Mouse (Mus musculus) embryonic fibroblast, embryonic 13.5 days (primary cell): ENCODE data around the gene Zp3r. TPM values are rescaled to one million over a fixed set of nuclear protein-coding genes. Genes with fewer than 3 reads are reported as not detected.

Source experiments
- H3K27ac ChIP-seq: 2 replicates; pipeline ENCODE4 v1.5.1; 2012; ENCODE audit warnings: low read length, control low read depth, inconsistent platforms; ENCODE audit not compliant: insufficient read depth
- H3K4me1 ChIP-seq: 2 replicates; pipeline ENCODE4 v1.6.1; 2011; ENCODE audit warnings: low read length; ENCODE audit not compliant: control insufficient read depth, insufficient read depth
- H3K4me3 ChIP-seq: 2 replicates; pipeline ENCODE4 v1.5.1; 2011; ENCODE audit warnings: mild to moderate bottlenecking, control low read depth, low read length; ENCODE audit not compliant: insufficient read depth
- CTCF ChIP-seq: IDR thresholded peaks from 2 replicates; pipeline ENCODE4 v1.5.1; 2011; ENCODE audit warnings: mild to moderate bottlenecking, control low read depth, low read length, moderate library complexity, borderline replicate concordance; ENCODE audit not compliant: insufficient read depth
- POLR2A ChIP-seq: IDR thresholded peaks from 2 replicates; pipeline ENCODE4 v1.6.1; 2011; ENCODE audit warnings: low read depth, mild to moderate bottlenecking, control low read depth, low read length, moderate library complexity
- polyA plus RNA-seq: library from polyadenylated mRNA; stranded (reverse); fragments of >200 nt; gene quantifications from 2 replicates; pipeline ENCODE4 v1.2.4, GENCODE M21; 2011; ENCODE audit warnings: low read depth; ENCODE audit not compliant: missing spikeins, insufficient read length

Gene Zp3r
- polyA plus RNA-seq, 1 experiment: not detected

DNA sequence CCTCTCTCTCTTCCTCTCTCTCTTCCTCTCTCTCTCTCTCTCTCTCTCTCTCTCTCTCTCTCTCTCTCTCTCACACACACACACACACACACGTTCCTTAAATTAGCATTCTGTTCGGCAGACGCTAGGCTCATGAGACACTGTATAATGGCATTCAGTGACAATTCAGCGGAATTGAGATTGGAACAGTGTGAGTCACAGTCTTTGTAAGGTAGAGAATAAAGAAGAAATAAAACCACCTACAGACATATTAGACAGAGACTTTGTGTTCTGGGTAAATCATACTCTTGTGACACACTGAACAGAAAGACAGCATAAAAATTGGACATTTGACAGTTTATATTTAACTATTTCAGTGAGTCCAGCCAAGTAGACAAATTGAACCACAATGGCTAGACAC is 53.0 kb downstream of the Zp3r start:
- Histone ChIP-seq H3K4me1 (no peaks in the 10 kb centered on the region), H3K27ac (no peak overlapping the region), H3K4me3 (no peak overlapping the region)
- no peak for TF ChIP-seq POLR2A
- TF ChIP-seq CTCF: no peak

DNA sequence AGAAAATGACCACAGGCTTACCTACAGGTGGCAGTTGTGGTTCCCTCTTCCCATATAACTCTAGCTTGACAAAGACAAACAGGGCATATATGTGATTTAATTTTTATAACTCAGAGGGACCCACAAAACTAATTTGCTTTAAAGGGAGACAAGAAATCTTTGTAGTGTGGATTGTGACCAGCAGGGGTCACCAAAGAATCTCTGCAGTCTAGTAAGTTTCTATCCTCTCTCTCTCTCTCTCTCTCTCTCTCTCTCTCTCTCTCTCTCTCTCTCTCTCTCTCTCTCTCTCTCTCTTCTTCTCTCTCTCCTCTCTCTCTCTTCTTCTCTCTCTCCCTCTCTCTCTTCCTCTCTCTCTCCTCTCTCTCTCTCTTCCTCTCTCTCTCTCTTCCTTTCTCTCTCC is 53.5 kb downstream of the Zp3r start:
- H3K27ac ChIP-seq: no peak overlapping the region
- TF ChIP-seq CTCF (no peak), POLR2A (no peak)
- no peaks in the 10 kb centered on the region for H3K4me1 ChIP-seq
- H3K4me3 ChIP-seq: no peak overlapping the region

DNA sequence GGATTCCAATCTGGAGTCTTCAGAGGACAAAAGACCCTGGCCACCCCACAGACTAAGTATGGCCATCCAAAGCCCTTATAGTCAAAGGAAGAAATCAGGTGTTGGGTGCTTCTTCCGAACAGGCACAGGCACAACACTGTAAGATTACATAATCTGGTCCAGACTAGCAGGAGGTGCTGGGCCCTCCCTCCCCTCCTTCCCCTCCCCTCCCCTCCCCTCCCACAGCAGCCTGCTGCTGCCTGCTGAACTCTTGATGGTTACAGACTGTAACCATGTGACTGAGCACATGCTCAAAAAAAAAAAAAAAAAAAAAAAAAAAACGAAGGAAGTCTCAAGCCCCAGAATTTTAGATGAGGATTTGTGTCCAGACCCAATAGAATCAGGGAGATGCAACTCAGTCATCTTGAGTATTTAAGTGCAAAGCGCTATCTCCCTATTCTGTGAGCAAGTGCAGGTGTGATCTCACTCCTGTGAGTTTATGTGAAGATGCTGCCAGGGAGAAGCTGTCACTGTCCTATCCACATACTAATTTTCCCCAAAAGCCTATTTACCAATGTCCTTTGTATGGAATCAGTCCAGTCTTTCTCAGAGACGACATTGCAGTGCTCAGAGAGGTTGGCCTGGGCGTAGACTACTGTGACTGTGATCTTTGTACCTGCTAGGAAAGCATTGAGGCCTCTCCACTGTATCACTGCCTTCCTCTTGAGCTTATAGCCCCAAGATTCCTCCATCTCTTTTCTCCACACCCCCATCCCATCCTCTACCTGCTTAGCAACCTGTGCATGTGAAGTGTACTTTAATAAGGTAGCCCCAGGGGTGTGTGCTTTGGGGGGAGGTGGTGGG is 77.8 kb downstream of the Zp3r start:
- TF ChIP-seq CTCF (no peak), POLR2A (no peak)
- no peak overlapping the region for H3K4me3 ChIP-seq
- H3K4me1 ChIP-seq: no peaks in the 10 kb centered on the region
- no peak overlapping the region for H3K27ac ChIP-seq

DNA sequence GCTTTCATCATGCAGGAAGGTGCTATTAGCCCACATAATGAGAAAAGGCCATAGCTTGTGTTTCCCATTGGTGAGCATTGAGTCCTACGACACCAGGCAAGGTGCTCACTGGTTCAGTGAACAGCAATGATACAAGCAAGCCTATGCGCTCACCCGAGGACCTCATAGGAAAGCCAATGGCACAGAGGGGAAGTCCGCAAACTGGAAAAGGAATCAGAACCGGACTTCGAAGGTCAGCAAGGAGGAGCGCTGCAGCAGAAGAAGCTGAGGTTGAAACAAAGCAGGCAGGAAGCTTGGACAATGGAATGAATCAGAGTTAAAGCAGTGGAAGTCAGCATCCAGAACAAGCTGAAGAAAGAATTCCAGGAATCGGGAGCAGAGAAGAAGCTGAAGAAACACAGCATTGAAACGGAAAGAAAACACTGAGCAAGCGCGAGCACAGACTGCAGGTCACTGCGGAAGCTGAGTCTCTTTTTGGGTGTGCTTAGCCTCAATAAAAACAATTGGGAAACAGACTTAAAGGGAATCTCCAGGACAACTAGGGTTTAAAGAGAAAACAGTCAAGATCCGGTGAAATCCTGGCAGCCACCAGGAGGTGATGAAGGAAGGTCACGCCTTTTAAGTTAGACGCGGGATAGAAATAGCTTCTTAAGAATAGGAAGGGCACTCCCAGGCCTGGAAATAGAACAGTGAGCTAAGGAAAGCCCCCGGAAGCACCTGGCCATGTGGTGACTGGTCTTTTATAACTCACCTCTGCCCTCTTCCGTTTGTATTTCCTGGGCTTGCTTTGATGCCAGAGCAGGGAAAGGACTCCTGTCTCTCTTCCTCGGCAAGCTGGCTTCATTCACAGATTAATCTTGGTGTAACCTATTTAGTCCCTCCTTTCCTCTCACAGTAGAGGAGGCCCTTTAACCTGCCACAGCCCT is 78.9 kb downstream of the Zp3r start:
- Histone ChIP-seq H3K4me1 (no peaks in the 10 kb centered on the region), H3K27ac (no peak overlapping the region), H3K4me3 (no peak overlapping the region)
- TF ChIP-seq CTCF: no peak
- TF ChIP-seq POLR2A: no peak

DNA sequence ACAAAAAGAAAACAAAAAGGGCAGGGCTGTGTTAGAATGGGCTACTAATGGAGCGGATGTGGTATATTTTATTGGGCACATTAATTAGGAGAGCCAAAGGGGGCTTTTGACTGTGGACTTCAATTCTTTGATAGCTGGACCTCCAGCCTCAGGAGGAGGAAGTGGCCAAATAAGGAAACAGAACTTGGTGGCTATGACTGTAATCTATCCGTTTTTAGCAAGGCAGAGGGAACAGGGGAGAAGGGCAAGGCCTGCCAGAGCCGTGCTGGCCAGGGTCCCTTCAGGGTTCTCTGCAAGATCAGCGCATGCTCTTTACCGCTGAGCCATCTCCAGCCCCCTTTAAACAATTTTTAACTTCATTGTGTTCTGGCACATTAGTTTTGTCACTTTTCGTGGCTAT is 79.7 kb downstream of the Zp3r start:
- H3K4me1 ChIP-seq: no peaks in the 10 kb centered on the region
- H3K4me3 ChIP-seq: no peak overlapping the region
- no peak overlapping the region for H3K27ac ChIP-seq
- TF ChIP-seq CTCF (no peak), POLR2A (no peak)

DNA sequence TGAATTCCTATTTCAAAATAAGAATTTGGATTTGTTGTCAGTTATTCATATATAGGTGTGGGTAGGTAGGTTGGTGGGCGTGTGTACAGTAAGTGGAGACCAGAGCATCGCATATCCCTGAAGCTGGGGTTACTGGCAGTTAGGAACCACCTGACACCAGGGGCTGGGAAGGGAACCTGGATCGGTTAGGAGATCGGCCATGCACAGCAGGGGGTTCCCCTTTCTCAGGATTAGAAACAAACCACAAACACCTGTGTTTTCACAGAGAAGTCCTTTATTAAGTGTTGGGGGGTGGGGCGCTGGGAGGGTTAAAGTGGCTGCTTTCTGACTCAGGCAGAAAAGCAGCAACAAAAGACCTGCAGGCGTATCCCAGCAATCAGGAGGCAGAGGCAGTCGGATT is 80.3 kb downstream of the Zp3r start:
- no peak for TF ChIP-seq CTCF
- no peak for TF ChIP-seq POLR2A
- Histone ChIP-seq H3K4me1 (no peaks in the 10 kb centered on the region), H3K27ac (no peak overlapping the region), H3K4me3 (no peak overlapping the region)

DNA sequence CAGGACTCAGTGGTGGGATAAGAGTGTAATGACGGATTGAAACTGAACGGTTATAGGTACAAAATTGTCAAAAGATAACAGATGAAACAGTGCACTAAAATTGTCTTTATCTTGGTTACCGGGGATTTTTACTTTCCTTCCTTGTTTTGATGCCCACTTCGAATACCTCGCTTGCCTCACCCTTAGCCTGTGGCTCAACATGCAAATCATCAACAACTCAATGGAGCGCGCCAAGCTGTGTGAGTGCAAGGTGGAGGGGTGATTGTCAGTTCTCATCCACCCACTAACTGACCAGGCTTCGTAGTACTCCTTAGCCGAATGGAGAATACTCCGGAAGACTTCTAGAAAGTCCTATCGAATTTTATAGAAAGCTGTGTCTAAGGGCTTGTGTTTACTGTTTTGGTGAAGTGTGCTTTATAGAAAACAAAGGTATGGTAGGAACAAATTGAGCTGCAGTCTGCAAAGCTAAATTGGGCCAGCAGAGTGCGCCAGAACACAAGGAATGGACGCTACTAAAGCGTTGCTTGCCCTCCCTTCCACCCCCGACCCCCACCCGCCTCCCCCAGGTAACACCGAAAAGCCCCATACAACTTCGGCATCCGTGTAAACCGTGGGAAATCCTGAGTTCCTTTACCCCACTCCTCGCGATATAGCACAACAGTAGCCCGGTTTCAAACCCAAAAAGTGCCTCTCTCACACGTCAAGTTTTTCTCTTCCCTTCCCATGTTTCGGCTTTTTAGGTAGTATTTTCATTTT is 81.6 kb downstream of the Zp3r start:
- TF ChIP-seq POLR2A (no peak), CTCF (peak; percentile 84; the same call in 1 of the 2 replicates)
- Histone ChIP-seq H3K27ac (no peak overlapping the region), H3K4me1 (no peaks in the 10 kb centered on the region), H3K4me3 (peak overlapping the region; percentile 39; the same call in 1 of the 2 replicates)

Other genes starting within 250 kb of the Zp3r start
- 0.47 TPM in 1 of 2 replicates, not detected in the other for gene Cd55b, start 206.6 kb downstream of the Zp3r start, polyA plus RNA-seq
- gene Cd55, start 166.9 kb downstream of the Zp3r start, polyA plus RNA-seq: 22.1 and 22.2 TPM in 2 replicates
- 0.73 TPM in 1 of 2 replicates, not detected in the other for gene C4bp, start 32.0 kb upstream of the Zp3r start, polyA plus RNA-seq
- not detected in 2 replicates for gene Gm29427, start 86.2 kb upstream of the Zp3r start, polyA plus RNA-seq
- gene Yod1, start 87.7 kb upstream of the Zp3r start, polyA plus RNA-seq: 4.9 and 6.5 TPM in 2 replicates
- gene Pfkfb2, start 99.6 kb upstream of the Zp3r start, polyA plus RNA-seq: 12.7 and 16.1 TPM in 2 replicates
- 0.75 and 1.8 TPM in 2 replicates for gene AA986860, start 102.4 kb upstream of the Zp3r start, polyA plus RNA-seq
- gene Fcamr, start 171.3 kb upstream of the Zp3r start, polyA plus RNA-seq: not detected in 2 replicates
- gene Pigr, start 197.1 kb upstream of the Zp3r start, polyA plus RNA-seq: not detected in 2 replicates
- not detected in 2 replicates for gene Fcmr, start 236.0 kb upstream of the Zp3r start, polyA plus RNA-seq